Mouse (Mus musculus): Measurements from ENCODE around the gene Vps13a. TPM values are rescaled to one million over a fixed set of nuclear protein-coding genes. Genes with fewer than 3 reads are reported as not detected.

Gene Vps13a
- total and polyA plus RNA-seq, 2 experiments from 2014 or later = 5.9 to 6.6 TPM

- no peak overlapping the region for H3K27ac ChIP-seq (ENCODE audit: low read depth)
- TF ChIP-seq EP300 (IDR thresholded peaks at IDR 0.05; ENCODE audit: low read depth) = no peak
- no peak for TF ChIP-seq CTCF (IDR thresholded peaks at IDR 0.05; ENCODE audit: low read depth)
- no peaks in the 10 kb centered on the region for H3K27me3 ChIP-seq (ENCODE audit: control insufficient read depth, insufficient read depth, low read length)
- WGBS = 72% methylated on average over 1 of the region's 1 CpGs
- no peaks in the 10 kb centered on the region for H3K4me1 ChIP-seq (ENCODE audit: control insufficient read depth, insufficient read depth)
- H3K9me3 ChIP-seq (replicated peaks; ENCODE audit: control insufficient read depth, low read length) = no peaks in the 10 kb centered on the region
- no peak overlapping the region for H3K4me2 ChIP-seq (ENCODE audit: low read depth, low read length)
- no peak overlapping the region for H3K9ac ChIP-seq (replicated peaks; ENCODE audit: low read depth, low read length)
- H3K4me3 ChIP-seq (ENCODE audit: low read depth, low read length) = no peak overlapping the region
- ATAC-seq (ENCODE audit: insufficient read depth, low read depth) (no peak), DNase-seq (ENCODE audit: low spot score) (no peak)
- peaks cover 5% of the 10 kb centered on the region; the same call in 1 of the 2 replicates for H3K36me3 ChIP-seq (replicated peaks; ENCODE audit: control insufficient read depth, insufficient read depth, low read length)
Observed at GRCm38 (mm10) chr19:16701790-16702189, 78.9 kb downstream of the Vps13a start.

GRCm38 (mm10) chr19:16684922-16685321, 95.8 kb downstream of the Vps13a start:
- Histone ChIP-seq H3K27me3 (ENCODE audit: control insufficient read depth, insufficient read depth, low read length) (no peaks in the 10 kb centered on the region), H3K4me1 (ENCODE audit: control insufficient read depth, insufficient read depth) (no peaks in the 10 kb centered on the region), H3K36me3 (replicated peaks; ENCODE audit: control insufficient read depth, insufficient read depth, low read length) (peaks cover 19% of the 10 kb centered on the region), H3K9ac (replicated peaks; ENCODE audit: low read depth, low read length) (no peak overlapping the region), H3K4me2 (ENCODE audit: low read depth, low read length) (no peak overlapping the region), H3K9me3 (replicated peaks; ENCODE audit: control insufficient read depth, low read length) (no peaks in the 10 kb centered on the region), H3K4me3 (ENCODE audit: low read depth, low read length) (no peak overlapping the region), H3K27ac (ENCODE audit: low read depth) (no peak overlapping the region)
- DNase-seq (ENCODE audit: low spot score) = no peak
- 88% methylated on average over 4 of the region's 4 CpGs for WGBS
- ATAC-seq (ENCODE audit: insufficient read depth, low read depth) = no peak
- TF ChIP-seq CTCF (IDR thresholded peaks at IDR 0.05; ENCODE audit: low read depth) (no peak), EP300 (IDR thresholded peaks at IDR 0.05; ENCODE audit: low read depth) (no peak)

GRCm38 (mm10) chr19:16684210-16684609, 96.5 kb downstream of the Vps13a start:
- no peak overlapping the region for H3K27ac ChIP-seq (ENCODE audit: low read depth)
- TF ChIP-seq EP300 (IDR thresholded peaks at IDR 0.05; ENCODE audit: low read depth) = no peak
- TF ChIP-seq CTCF (IDR thresholded peaks at IDR 0.05; ENCODE audit: low read depth) = no peak
- no peaks in the 10 kb centered on the region for H3K4me1 ChIP-seq (ENCODE audit: control insufficient read depth, insufficient read depth)
- H3K9me3 ChIP-seq (replicated peaks; ENCODE audit: control insufficient read depth, low read length) = no peaks in the 10 kb centered on the region
- H3K4me2 ChIP-seq (ENCODE audit: low read depth, low read length) = no peak overlapping the region
- ATAC-seq (ENCODE audit: insufficient read depth, low read depth) = no peak
- H3K36me3 ChIP-seq (replicated peaks; ENCODE audit: control insufficient read depth, insufficient read depth, low read length) = peaks cover 19% of the 10 kb centered on the region
- H3K9ac ChIP-seq (replicated peaks; ENCODE audit: low read depth, low read length) = no peak overlapping the region
- no peaks in the 10 kb centered on the region for H3K27me3 ChIP-seq (ENCODE audit: control insufficient read depth, insufficient read depth, low read length)
- WGBS = 80% methylated on average over 2 of the region's 2 CpGs
- no peak overlapping the region for H3K4me3 ChIP-seq (ENCODE audit: low read depth, low read length)
- no peak for DNase-seq (ENCODE audit: low spot score)

GRCm38 (mm10) chr19:16625610-16626395, 154.9 kb downstream of the Vps13a start:
- H3K9me3 ChIP-seq (replicated peaks; ENCODE audit: control insufficient read depth, low read length) = no peaks in the 10 kb centered on the region
- peaks cover 5% of the 10 kb centered on the region; the same call in 1 of the 2 replicates for H3K36me3 ChIP-seq (replicated peaks; ENCODE audit: control insufficient read depth, insufficient read depth, low read length)
- no peak for DNase-seq (ENCODE audit: low spot score)
- ATAC-seq (ENCODE audit: insufficient read depth, low read depth) = peak; percentile 49; the same call in 1 of the 2 replicates
- no peaks in the 10 kb centered on the region for H3K4me1 ChIP-seq (ENCODE audit: control insufficient read depth, insufficient read depth)
- no peaks in the 10 kb centered on the region for H3K27me3 ChIP-seq (ENCODE audit: control insufficient read depth, insufficient read depth, low read length)
- 19% methylated on average over 14 of the region's 14 CpGs for WGBS
- H3K4me3 ChIP-seq (ENCODE audit: low read depth, low read length) = no peak overlapping the region
- no peak overlapping the region for H3K4me2 ChIP-seq (ENCODE audit: low read depth, low read length)
- TF ChIP-seq EP300 (IDR thresholded peaks at IDR 0.05; ENCODE audit: low read depth) (no peak), CTCF (IDR thresholded peaks at IDR 0.05; ENCODE audit: low read depth) (no peak)
- no peak overlapping the region for H3K9ac ChIP-seq (replicated peaks; ENCODE audit: low read depth, low read length)
- no peak overlapping the region for H3K27ac ChIP-seq (ENCODE audit: low read depth)

GRCm38 (mm10) chr19:16624994-16625393, 155.7 kb downstream of the Vps13a start:
- Histone ChIP-seq H3K4me3 (ENCODE audit: low read depth, low read length) (no peak overlapping the region), H3K9ac (replicated peaks; ENCODE audit: low read depth, low read length) (no peak overlapping the region), H3K27ac (ENCODE audit: low read depth) (no peak overlapping the region), H3K9me3 (replicated peaks; ENCODE audit: control insufficient read depth, low read length) (no peaks in the 10 kb centered on the region), H3K4me1 (ENCODE audit: control insufficient read depth, insufficient read depth) (no peaks in the 10 kb centered on the region), H3K4me2 (ENCODE audit: low read depth, low read length) (no peak overlapping the region), H3K27me3 (ENCODE audit: control insufficient read depth, insufficient read depth, low read length) (no peaks in the 10 kb centered on the region), H3K36me3 (replicated peaks; ENCODE audit: control insufficient read depth, insufficient read depth, low read length) (peaks cover 5% of the 10 kb centered on the region; the same call in 1 of the 2 replicates)
- ATAC-seq (ENCODE audit: insufficient read depth, low read depth) (no peak), DNase-seq (ENCODE audit: low spot score) (no peak)
- TF ChIP-seq EP300 (IDR thresholded peaks at IDR 0.05; ENCODE audit: low read depth) (no peak), CTCF (IDR thresholded peaks at IDR 0.05; ENCODE audit: low read depth) (no peak)

Data from heart, postnatal 0 days (tissue).